Mouse (Mus musculus) bone marrow macrophage, adult 2 months (primary cell): ENCODE results near the gene Depdc1b.

Experiments used
- CTCF ChIP-seq: IDR thresholded peaks from 2 replicates; pipeline ENCODE4 v1.5.1; 2012; ENCODE audit warnings: low read depth, mild to moderate bottlenecking, low read length, moderate library complexity
- POLR2A ChIP-seq: IDR thresholded peaks from 2 replicates; pipeline ENCODE4 v1.6.1; 2012; ENCODE audit warnings: mild to moderate bottlenecking, low read depth, low read length, borderline replicate concordance

DNA sequence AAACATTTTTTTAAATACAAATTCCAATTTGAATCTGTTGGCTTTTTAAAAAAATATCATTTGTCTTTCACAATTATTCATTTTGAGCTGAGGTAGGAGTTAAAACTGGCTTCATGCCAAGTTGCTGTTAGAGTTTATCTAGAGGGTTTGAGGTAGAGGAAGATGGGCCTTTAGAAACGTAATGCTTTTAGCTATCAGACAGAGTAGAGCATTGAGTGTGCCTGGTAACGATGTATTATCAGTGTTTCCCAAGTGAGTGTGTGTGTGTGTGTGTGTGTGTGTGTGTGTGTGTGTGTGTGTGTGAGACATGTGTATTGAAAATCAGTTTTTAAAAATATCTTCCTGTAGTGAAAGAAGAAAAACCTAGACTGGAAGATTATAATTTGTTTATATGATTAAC lies 60.5 kb downstream of the Depdc1b start:
- TF ChIP-seq CTCF: no peak
- TF ChIP-seq POLR2A: no peak
